Mouse (Mus musculus): ENCODE data around the gene Il18.

Il18 gene

GRCm38 (mm10) chr9:50552206-50552605 lies 2.4 kb upstream of the Il18 start:
- in situ Hi-C loops (cut with MboI, MseI) = no loop called here

- in situ Hi-C loops (cut with MboI, MseI) = no loop called here
Measured at GRCm38 (mm10) chr9:50553547-50553946, 1.1 kb upstream of the Il18 start.

- in situ Hi-C loops (cut with MboI, MseI) = no loop called here
Measured at GRCm38 (mm10) chr9:50555094-50555446, 443 bp downstream of the Il18 start, which contains the start of gene Bco2. Bco2 (minus strand) TSS chr9:50555181.

- in situ Hi-C loops (cut with MboI, MseI) = no loop called here
Measured at GRCm38 (mm10) chr9:50561145-50561917, 6.7 kb downstream of the Il18 start, which contains the start of gene Tex12. Tex12 (minus strand) TSS chr9:50561325.

GRCm38 (mm10) chr9:50561918-50562360 lies 7.3 kb downstream of the Il18 start:
- in situ Hi-C loops (cut with MboI, MseI) = no loop called here

GRCm38 (mm10) chr9:50565173-50565572 lies 10.5 kb downstream of the Il18 start:
- in situ Hi-C loops (cut with MboI, MseI) = no loop called here

GRCm38 (mm10) chr9:50565940-50566339 lies 11.3 kb downstream of the Il18 start:
- in situ Hi-C loops (cut with MboI, MseI) = no loop called here

- in situ Hi-C loops (cut with MboI, MseI) = no loop called here
Measured at GRCm38 (mm10) chr9:50567372-50567771, 12.7 kb downstream of the Il18 start.

GRCm38 (mm10) chr9:50567881-50568280 lies 13.3 kb downstream of the Il18 start:
- in situ Hi-C loops (cut with MboI, MseI) = no loop called here

- in situ Hi-C loops (cut with MboI, MseI) = no loop called here
Measured at GRCm38 (mm10) chr9:50569599-50570525, 15.2 kb downstream of the Il18 start.

GRCm38 (mm10) chr9:50580370-50580769 lies 25.7 kb downstream of the Il18 start:
- in situ Hi-C loops (cut with MboI, MseI) = no loop called here

GRCm38 (mm10) chr9:50585145-50585818 lies 30.7 kb downstream of the Il18 start:
- in situ Hi-C loops (cut with MboI, MseI) = no loop called here

GRCm38 (mm10) chr9:50586955-50587354 lies 32.3 kb downstream of the Il18 start:
- in situ Hi-C loops (cut with MboI, MseI) = no loop called here

GRCm38 (mm10) chr9:50590856-50591518 lies 36.4 kb downstream of the Il18 start:
- in situ Hi-C loops (cut with MboI, MseI) = loop anchor here (5.0 kb wide), 1 partner anchor 64 kb away; the partner anchor contains the start of gene Pts

GRCm38 (mm10) chr9:50592955-50593354 lies 38.3 kb downstream of the Il18 start:
- in situ Hi-C loops (cut with MboI, MseI) = loop anchor here (5.0 kb wide), 1 partner anchor 66 kb away; the partner anchor contains the start of gene Pts

- in situ Hi-C loops (cut with MboI, MseI) = loop anchor here (5.0 kb wide), 1 partner anchor 66 kb away; the partner anchor contains the start of gene Pts
Measured at GRCm38 (mm10) chr9:50593544-50593943, 38.9 kb downstream of the Il18 start.

- in situ Hi-C loops (cut with MboI, MseI) = loop anchor here (5.0 kb wide), 1 partner anchor 68 kb away; the partner anchor contains the start of gene Pts
Measured at GRCm38 (mm10) chr9:50594794-50595417, 40.3 kb downstream of the Il18 start.

- in situ Hi-C loops (cut with MboI, MseI) = no loop called here
Measured at GRCm38 (mm10) chr9:50596973-50597372, 42.3 kb downstream of the Il18 start.

GRCm38 (mm10) chr9:50601536-50601935 lies 46.9 kb downstream of the Il18 start:
- in situ Hi-C loops (cut with MboI, MseI) = loop anchor here (25.0 kb wide), 1 partner anchor 1539 kb away; the partner anchor contains the start of gene Zw10
